Mouse (Mus musculus): ENCODE data around the gene Med12l.

DNA sequence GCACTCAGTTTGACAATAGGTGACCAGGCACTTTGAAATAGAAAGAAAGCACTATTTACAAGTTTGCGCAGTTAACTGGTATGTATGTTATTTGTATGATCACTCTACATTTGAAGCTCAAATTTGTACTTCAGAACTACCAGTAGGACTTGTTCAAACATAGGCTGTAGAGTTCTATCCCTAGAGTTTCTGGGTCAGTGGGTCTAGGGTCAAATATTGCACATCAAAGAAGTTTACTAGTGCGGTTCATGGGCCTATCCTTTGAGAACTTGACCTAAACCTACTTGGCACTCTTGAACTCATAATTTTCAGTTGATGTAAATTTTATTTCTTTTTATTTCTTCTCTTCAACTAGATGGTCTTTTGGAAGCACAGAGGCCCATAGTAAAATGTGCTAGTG lies 145.0 kb downstream of the Med12l start:
- no peak for TF ChIP-seq CTCF (IDR thresholded peaks at IDR 0.05; ENCODE audit: low read depth, low read length)
- no peak for TF ChIP-seq POLR2A (IDR thresholded peaks at IDR 0.05; ENCODE audit: insufficient read depth, low read length)
